Mouse (Mus musculus): ENCODE results near the gene A2ml1. TPM values are rescaled to one million over a fixed set of nuclear protein-coding genes. Genes with fewer than 3 reads are reported as not detected.
"Not testable (repeated sequence)": the region's sequence is repeated elsewhere in the genome, so short reads cannot be mapped to it uniquely, and the experiment has no call there.

Gene A2ml1
- polyA plus RNA-seq (2016; fragmentation: Nextera tagmentation; extraction: Ambion mirVana) = not detected in 2 replicates

- Histone ChIP-seq H3K27me3 (ENCODE audit: poor library complexity, severe bottlenecking) (no peaks in the 10 kb centered on the region), H3K4me3 (no peak within 1 kb of the TSS), H3K36me3 (replicated peaks) (no peaks in the 10 kb centered on the region), H3K27ac (no peak within 1 kb of the TSS), H3K9me3 (no peaks in the 10 kb centered on the region), H3K4me1 (peaks cover 12% of the 10 kb centered on the region)
- WGBS = 83% methylated on average over 11 of the region's 11 CpGs
- DNase-seq (ENCODE audit: extremely low spot score, low spot score) = no peak
These were observed at the start of gene A2ml1 for GRCm38 (mm10) chr6:128581508-128581907. TSS of gene A2ml1 (minus strand) at chr6:128581608.

GRCm38 (mm10) chr6:128629771-128630739, 48.6 kb upstream of the A2ml1 start:
- not testable (repeated sequence) for H3K36me3 ChIP-seq (replicated peaks); H3K4me1 ChIP-seq; H3K27me3 ChIP-seq (ENCODE audit: poor library complexity, severe bottlenecking); H3K9me3 ChIP-seq; H3K27ac ChIP-seq; H3K4me3 ChIP-seq
- DNase-seq (ENCODE audit: extremely low spot score, low spot score) = peak; percentile 36
- WGBS = 56% methylated on average over 13 of the region's 13 CpGs

DNA sequence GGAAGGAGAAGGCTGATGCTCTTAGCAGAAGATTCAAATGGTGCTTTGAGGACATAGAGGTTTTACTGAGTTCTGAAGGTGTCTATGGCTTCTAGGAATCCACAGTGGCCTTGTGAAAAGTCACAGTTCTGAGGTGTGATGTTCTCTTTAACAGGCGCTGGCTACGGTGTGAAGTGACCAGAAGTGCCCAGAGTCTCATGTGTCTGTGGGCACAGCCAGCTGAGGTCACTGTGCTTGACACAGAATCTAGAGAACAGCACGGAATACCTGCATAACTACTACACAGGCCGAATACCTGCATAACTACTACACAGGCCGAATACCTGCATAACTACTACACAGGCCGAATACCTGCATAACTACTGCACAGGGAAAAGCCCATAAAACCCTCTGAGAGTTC, 43.8 kb upstream of the A2ml1 start:
- not testable (repeated sequence) for H3K4me1 ChIP-seq; DNase-seq (ENCODE audit: extremely low spot score, low spot score); H3K36me3 ChIP-seq (replicated peaks); H3K27ac ChIP-seq; H3K4me3 ChIP-seq; H3K27me3 ChIP-seq (ENCODE audit: poor library complexity, severe bottlenecking); H3K9me3 ChIP-seq
- WGBS = 95% methylated on average over 6 of the region's 6 CpGs

DNA sequence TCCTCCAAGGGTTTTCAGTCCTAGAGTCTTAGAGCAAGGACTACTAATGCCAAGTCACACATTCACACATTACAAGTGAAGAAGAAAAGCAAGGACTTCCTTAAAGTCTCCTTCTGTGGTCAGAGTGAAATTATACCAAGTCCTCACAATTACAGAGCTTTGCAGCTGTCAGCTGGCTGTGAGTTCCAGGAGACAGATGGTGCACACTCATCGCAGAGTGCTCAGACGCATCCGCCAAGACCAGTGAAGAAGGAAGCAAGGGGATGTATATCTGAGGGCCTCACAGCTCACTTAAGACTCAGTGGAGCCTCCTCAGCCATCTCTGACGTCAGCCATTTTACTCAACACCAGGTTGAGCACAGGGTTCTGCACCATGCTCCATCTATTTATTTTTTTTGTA, 43.0 kb upstream of the A2ml1 start:
- no peak overlapping the region for H3K4me3 ChIP-seq
- DNase-seq (ENCODE audit: extremely low spot score, low spot score) = no peak
- H3K9me3 ChIP-seq = no peaks in the 10 kb centered on the region
- H3K36me3 ChIP-seq (replicated peaks) = no peaks in the 10 kb centered on the region
- no peak overlapping the region for H3K27ac ChIP-seq
- no peaks in the 10 kb centered on the region for H3K27me3 ChIP-seq (ENCODE audit: poor library complexity, severe bottlenecking)
- no peaks in the 10 kb centered on the region for H3K4me1 ChIP-seq
- 87% methylated on average over 4 of the region's 4 CpGs for WGBS

GRCm38 (mm10) chr6:128623433-128623832, 42.0 kb upstream of the A2ml1 start, which contains the start of gene Klrb1a:
TSS of gene Klrb1a (minus strand) at chr6:128623533.
- DNase-seq (ENCODE audit: extremely low spot score, low spot score); H3K36me3 ChIP-seq (replicated peaks); H3K9me3 ChIP-seq; H3K4me3 ChIP-seq; H3K4me1 ChIP-seq; H3K27ac ChIP-seq; H3K27me3 ChIP-seq (ENCODE audit: poor library complexity, severe bottlenecking): not testable (repeated sequence)
- WGBS = 92% methylated on average over 5 of the region's 5 CpGs

- no peaks in the 10 kb centered on the region for H3K4me1 ChIP-seq
- H3K27ac ChIP-seq = no peak overlapping the region
- H3K27me3 ChIP-seq (ENCODE audit: poor library complexity, severe bottlenecking) = no peaks in the 10 kb centered on the region
- 72% methylated on average over 2 of the region's 2 CpGs for WGBS
- H3K36me3 ChIP-seq (replicated peaks) = no peaks in the 10 kb centered on the region
- no peak for DNase-seq (ENCODE audit: extremely low spot score, low spot score)
- H3K4me3 ChIP-seq = no peak overlapping the region
- no peaks in the 10 kb centered on the region for H3K9me3 ChIP-seq
These were observed 41.3 kb upstream of the A2ml1 start for GRCm38 (mm10) chr6:128622733-128623132.

- H3K9me3 ChIP-seq = no peaks in the 10 kb centered on the region
- no peak overlapping the region for H3K4me3 ChIP-seq
- H3K27ac ChIP-seq = no peak overlapping the region
- no peak for DNase-seq (ENCODE audit: extremely low spot score, low spot score)
- no peaks in the 10 kb centered on the region for H3K36me3 ChIP-seq (replicated peaks)
- no peaks in the 10 kb centered on the region for H3K27me3 ChIP-seq (ENCODE audit: poor library complexity, severe bottlenecking)
- 79% methylated on average over 9 of the region's 9 CpGs for WGBS
- peaks cover 10% of the 10 kb centered on the region for H3K4me1 ChIP-seq
These were observed 24.9 kb upstream of the A2ml1 start for GRCm38 (mm10) chr6:128606350-128606749.

- no peak overlapping the region for H3K4me3 ChIP-seq
- no peaks in the 10 kb centered on the region for H3K9me3 ChIP-seq
- peaks cover 10% of the 10 kb centered on the region for H3K4me1 ChIP-seq
- no peak overlapping the region for H3K27ac ChIP-seq
- no peak for DNase-seq (ENCODE audit: extremely low spot score, low spot score)
- WGBS = 42% methylated on average over 5 of the region's 5 CpGs
- no peaks in the 10 kb centered on the region for H3K36me3 ChIP-seq (replicated peaks)
- H3K27me3 ChIP-seq (ENCODE audit: poor library complexity, severe bottlenecking) = no peaks in the 10 kb centered on the region
These were observed 23.1 kb upstream of the A2ml1 start for GRCm38 (mm10) chr6:128604512-128604911.

DNA sequence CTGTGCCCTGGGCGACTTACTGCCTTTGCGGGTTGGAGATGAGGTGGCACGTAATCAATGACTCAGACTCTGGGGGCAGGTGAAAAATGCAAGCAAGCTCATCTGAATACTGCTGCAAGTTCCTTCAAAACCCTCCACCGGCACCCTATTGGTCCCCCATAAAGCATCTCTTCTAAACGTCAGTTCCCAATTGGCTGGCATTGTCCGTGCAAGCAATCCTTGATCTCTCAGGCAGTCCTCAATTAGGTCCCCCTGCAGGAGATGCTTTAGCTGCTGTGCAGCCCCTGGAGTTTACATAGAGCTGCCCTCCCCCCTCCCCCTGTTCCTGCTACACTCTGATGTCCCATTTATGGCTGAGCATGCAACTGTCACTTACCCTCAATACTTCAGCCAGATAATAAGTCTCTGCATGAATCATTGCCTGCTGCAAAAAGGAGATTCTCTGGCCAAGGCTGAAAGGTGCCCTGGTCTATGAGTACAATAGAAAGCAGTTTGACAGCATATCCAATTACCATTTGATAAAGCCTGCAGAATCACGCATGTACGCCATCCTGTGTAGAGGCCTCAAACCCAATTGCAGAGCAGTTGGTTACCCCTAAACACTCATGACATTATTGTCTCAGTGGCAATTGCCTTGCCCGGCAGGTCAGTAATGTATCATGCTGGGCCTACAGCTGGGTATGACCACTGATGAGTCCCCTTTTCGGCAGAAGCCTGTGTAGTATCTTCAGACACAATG, 21.2 kb upstream of the A2ml1 start:
- no peak for DNase-seq (ENCODE audit: extremely low spot score, low spot score)
- H3K4me3 ChIP-seq = no peak overlapping the region
- H3K4me1 ChIP-seq = peaks cover 11% of the 10 kb centered on the region
- no peak overlapping the region for H3K27ac ChIP-seq
- WGBS = 51% methylated on average over 10 of the region's 10 CpGs
- no peaks in the 10 kb centered on the region for H3K36me3 ChIP-seq (replicated peaks)
- H3K27me3 ChIP-seq (ENCODE audit: poor library complexity, severe bottlenecking) = no peaks in the 10 kb centered on the region
- H3K9me3 ChIP-seq = no peaks in the 10 kb centered on the region

- Histone ChIP-seq H3K36me3 (replicated peaks) (no peaks in the 10 kb centered on the region), H3K27me3 (ENCODE audit: poor library complexity, severe bottlenecking) (no peaks in the 10 kb centered on the region), H3K9me3 (no peaks in the 10 kb centered on the region), H3K4me1 (peaks cover 17% of the 10 kb centered on the region), H3K27ac (no peak overlapping the region), H3K4me3 (no peak overlapping the region)
- DNase-seq (ENCODE audit: extremely low spot score, low spot score) = no peak
- 66% methylated on average over 3 of the region's 3 CpGs for WGBS
These were observed 20.6 kb upstream of the A2ml1 start for GRCm38 (mm10) chr6:128602026-128602425.

GRCm38 (mm10) chr6:128599555-128599954, 18.1 kb upstream of the A2ml1 start:
- no peaks in the 10 kb centered on the region for H3K36me3 ChIP-seq (replicated peaks)
- 60% methylated on average over 4 of the region's 4 CpGs for WGBS
- peaks cover 24% of the 10 kb centered on the region for H3K4me1 ChIP-seq
- DNase-seq (ENCODE audit: extremely low spot score, low spot score) = no peak
- no peaks in the 10 kb centered on the region for H3K27me3 ChIP-seq (ENCODE audit: poor library complexity, severe bottlenecking)
- H3K9me3 ChIP-seq = no peaks in the 10 kb centered on the region
- no peak overlapping the region for H3K4me3 ChIP-seq
- no peak overlapping the region for H3K27ac ChIP-seq

DNA sequence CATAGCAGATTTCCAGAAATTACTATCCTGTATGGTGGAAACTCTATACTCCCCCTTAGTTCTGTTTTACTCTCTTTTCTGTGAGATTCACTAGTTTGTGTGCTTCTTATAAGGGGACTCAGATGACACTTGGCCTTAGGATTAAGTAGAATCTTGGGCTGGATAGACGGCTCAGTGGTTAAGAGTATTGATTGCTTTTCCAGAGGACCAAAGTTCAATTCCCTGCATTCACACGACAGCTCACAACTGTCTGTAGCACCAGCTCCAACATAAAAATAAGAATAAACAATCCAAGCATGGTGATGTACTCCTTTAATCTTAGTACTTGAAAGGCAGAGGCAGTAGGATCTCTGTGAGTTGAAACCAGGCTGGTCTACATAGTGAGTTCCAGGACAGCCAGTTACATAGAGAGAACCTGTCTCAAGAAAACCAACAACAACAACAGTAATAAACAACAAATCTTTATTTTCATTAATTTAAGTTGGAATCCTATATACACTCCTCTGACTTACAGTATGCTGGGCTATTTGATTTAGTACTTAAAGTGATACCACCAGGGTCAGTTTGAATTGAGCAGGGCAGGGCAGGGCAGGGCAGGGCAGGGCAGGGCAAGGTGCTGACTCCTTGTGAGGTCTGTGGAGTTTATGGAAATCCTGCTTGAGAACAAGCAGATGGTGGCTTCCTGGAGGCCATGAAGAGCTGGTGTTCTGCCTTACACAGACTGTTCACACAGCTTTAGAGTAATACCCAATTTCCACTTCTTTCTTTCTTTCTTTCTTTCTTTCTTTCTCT, 17.0 kb upstream of the A2ml1 start:
- H3K9me3 ChIP-seq = no peaks in the 10 kb centered on the region
- no peak overlapping the region for H3K27ac ChIP-seq
- no peaks in the 10 kb centered on the region for H3K27me3 ChIP-seq (ENCODE audit: poor library complexity, severe bottlenecking)
- 66% methylated on average over 2 of the region's 2 CpGs for WGBS
- H3K36me3 ChIP-seq (replicated peaks) = no peaks in the 10 kb centered on the region
- peaks cover 24% of the 10 kb centered on the region for H3K4me1 ChIP-seq
- no peak overlapping the region for H3K4me3 ChIP-seq
- no peak for DNase-seq (ENCODE audit: extremely low spot score, low spot score)

Data from forebrain, embryonic 10.5 days (tissue).